Mouse (Mus musculus) liver (tissue): ENCODE measurements around the gene Tdrd6.

Experiments used
- DNase-seq: peaks from one replicate; pipeline ENCODE4 v3.0.0-alpha.2; 2020; ENCODE audit warnings: mixed read lengths

The Tdrd6 gene

DNA sequence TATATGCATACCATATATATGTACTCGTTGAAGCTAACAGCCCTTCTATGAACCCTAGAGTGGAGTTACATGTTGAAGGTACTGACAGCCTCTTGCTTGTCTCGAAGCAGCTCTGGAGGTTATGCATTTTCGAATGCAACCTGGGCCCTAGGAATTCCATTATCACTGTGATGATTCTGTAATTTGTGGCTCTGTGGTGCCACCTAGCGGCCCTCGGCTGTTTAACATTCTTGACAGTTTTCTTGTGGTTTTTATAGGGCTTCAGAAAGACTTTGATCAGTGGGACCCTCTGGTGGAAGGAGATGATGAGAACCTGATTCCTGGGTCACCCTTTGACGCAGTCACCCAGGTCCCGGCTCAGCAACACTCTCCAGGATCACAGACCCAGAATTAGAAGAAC is 18.5 kb downstream of the Tdrd6 start:
- DNase-seq: peak; percentile 60

- peak; percentile 69 for DNase-seq
These were observed 23.4 kb downstream of the Tdrd6 start for GRCm38 (mm10) chr17:43606704-43607103.

DNA sequence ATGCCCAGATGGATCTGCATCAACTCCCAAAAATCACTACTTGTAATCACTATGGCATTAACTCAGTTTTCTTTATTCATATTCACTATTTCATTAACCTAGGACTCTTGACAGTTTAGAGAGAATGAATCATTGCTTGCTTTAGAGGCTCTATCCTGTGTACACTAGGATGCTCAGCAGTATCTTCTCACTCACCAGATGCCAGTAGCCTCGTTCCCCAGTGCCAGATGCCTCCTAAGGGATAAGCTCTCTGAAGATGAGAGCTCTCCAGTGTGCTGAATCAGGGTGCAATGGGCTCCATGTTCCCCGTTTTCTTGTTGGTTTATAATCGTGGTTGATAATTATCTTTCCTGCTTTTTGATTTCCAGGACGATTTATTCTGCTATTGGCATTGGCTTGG is 31.4 kb downstream of the Tdrd6 start:
- no peak for DNase-seq

DNA sequence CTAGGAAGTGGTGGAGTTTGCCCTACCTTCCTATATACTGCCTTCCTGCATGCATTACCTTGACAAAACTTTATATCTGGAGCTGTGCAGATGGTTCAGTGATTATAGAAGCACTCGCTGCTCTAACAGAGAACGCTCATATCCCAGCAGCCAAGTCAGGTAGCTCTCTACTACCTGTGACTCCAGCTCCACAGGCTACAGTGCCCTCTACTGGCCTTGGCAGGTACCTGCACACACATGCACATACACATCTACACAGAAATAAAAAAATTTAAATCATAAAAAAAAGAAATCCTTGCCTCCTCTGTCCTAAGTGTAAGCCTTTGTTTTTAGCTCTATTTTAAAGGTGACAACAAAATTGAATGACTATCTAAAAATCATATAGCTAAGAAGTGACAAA is 32.4 kb downstream of the Tdrd6 start:
- DNase-seq: no peak

DNA sequence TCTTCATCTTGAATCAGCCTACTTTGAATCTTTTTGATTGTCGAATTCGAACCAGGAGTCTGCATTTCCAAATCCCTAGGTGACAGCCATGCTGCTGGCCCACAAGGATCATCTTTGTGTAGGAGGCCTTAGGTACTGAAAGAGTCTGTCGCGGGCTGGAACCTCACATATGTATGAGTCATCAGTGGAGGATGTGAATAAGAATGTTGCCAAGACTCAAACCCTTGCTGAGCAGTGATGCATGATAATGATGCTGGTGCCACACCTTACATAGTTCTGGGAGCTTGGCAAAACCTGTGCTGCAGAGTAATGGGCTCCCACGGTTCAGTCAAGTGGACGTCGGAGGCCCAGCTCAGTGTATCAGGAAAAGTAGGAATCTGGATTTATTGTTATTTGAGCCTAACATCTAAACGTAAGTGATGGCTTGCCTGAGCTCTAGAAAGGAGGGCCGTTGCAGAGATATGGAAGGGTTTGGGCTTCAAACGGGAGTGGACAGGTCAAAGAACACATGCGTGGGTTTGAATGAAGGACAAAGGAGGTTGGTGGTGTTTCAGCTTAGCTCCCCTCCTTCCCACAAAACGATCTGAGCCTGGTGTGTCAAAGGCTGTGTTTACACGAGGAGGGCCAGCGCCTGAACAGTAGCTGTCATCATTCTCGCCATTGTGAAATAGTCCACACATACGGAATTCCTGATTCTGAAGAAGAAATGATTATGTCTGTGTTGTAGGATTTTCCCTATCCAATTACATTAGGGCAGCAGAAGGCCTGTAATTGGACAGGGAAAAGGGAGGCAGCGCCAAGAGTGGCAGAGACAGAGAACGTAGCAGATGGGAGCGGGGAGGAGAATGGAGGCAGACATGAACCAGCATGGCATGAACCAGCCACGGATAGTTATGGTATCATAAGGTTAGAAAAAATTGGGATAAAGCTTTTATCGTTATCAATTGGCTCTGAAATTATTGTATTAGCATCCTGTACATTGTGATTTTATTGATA is 37.5 kb downstream of the Tdrd6 start:
- DNase-seq: no peak

DNA sequence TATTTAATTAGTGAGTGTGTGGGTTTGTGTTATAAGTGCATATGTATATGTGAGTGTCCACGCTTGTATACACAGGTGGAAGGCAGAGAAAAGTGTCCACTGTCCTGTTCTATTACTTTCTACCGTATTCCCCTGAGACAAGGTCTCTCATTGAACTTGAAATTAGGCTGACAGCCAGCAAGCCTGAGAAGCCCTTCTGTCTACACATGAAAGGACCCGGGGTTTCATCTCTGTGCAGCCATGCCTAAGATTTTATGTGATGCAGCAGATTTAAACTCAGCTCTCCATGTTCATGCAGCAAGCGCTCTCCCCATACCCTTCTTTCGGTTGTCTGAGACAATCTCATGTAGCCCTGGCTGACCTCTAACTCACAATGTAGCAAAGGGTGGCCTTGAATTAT is 39.6 kb downstream of the Tdrd6 start:
- no peak for DNase-seq

DNA sequence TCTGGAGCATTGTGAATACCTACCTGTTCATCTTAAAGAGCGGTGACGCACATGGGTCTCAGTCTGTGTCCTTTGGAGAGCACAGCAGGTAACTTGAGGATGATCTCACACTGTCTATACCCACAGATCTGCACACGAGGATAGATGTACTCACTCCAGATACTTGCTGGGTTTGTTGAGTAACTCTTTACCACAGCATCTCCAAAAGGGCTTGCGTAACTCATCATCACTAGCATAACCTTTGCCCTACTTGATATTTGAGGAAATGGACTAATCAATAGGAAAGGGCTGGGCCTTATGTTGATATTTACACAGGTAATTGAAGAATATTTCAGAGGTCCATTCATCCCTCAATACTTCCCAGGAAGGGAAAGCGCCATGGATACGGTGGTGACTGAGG is 40.3 kb downstream of the Tdrd6 start:
- no peak for DNase-seq

DNA sequence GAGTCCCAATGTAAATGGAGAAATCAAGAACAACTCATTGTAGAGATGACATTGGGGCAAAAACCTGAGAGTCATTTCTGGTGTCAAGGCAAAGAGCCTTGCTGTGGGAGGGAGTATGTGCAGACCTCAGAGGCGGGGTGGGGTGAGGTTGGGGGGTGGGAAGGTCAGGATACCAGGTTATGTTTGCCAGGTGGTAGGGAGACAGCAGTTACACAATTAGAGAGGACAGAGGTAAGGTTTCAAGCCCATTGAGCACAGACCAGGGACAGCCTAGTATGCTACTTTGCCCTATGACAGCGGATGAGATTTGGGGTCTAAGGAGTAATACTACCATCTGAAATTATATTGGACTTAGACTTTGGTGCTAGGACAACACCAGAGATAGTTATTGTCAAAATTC is 42.8 kb downstream of the Tdrd6 start:
- no peak for DNase-seq

DNA sequence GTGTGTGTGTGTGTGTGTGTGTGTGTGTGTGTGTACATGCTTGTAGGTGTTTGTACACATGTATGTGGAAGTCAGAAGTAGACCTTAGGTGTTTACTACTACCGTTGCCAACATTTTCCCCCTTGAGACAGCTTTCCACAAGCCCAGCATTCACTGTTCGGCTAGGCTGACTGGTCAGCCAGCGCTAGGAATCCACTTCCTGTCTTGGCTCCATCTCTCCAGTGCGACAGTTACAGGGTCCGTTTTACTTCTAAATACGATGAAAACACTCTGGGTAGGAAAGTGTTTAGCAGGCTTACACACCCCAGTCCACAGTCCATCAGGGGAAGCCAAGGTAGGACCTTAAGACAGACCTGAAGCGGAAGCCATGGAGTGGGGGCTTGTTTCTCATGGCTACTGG is 45.3 kb downstream of the Tdrd6 start:
- DNase-seq: no peak

DNA sequence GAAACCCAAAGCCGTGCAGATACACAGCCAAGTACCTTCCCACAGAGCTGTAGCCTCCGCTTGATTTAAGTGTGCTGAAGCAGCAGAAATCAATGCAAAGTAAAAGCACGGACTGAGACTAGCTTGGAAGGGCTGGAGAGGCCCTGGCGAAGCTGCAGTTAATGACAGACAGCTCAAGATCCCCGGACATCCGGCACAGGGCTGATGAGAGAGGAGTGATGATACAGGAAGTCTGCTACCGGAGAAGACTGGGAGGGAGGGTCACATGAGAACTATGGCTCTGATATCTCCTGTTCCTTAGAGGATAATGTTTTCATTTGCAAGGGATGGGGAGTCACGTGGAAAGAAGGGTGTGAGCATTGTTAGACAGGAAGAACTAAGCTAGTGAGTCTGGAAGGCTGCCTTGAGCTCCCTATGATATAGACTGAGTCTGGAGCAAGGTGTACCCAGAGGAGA is 49.1 kb downstream of the Tdrd6 start:
- peak; percentile 17 for DNase-seq

DNA sequence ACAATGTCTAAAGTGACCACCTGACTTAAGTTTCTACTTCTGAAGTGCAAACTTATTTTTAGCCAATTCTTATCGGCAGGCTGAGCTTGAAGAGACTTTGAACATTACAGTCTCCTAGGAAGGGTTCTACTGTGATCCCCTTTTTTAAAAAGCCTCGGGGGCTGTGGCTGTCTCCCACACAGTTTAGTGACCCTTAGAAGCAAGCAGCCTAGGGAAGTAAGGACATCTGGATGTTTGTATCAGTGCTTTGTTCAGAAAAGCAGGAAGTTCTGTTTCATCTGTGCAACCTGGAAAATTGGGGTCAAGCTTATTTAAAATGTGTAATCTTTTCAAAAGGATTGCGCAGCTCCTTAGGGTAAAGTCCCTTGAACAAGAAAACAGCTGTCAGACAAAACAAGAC is 49.6 kb downstream of the Tdrd6 start:
- DNase-seq: no peak

- DNase-seq: no peak
These were observed 56.5 kb downstream of the Tdrd6 start for GRCm38 (mm10) chr17:43573624-43574073.

DNA sequence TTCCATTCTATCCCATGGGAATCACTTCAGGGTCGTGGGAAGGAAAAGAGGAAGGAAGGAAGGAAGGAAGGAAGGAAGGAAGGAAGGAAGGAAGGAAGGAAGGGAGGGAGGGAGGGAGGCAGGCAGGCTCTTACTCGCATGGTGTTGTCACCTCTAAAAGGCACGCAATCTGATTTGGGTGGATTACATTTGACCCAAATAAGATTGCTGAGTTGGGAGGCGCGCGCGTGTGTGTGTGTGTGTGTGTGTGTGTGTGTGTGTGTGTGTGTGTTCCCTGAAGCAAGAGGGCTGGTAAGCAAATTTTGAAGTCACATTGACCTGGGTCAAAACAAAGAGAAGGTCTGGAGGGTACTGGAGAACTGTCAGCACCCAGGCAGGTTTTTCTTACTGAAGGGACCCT is 60.8 kb downstream of the Tdrd6 start:
- DNase-seq: no peak

- DNase-seq: peak; percentile 27
These were observed 61.9 kb downstream of the Tdrd6 start, which contains the start of gene Pla2g7 for GRCm38 (mm10) chr17:43567992-43568888. TSS of gene Pla2g7 (plus strand) at chr17:43568098.

- no peak for DNase-seq
These were observed 62.5 kb downstream of the Tdrd6 start for GRCm38 (mm10) chr17:43567593-43567991.
